Mouse (Mus musculus): Measurements from ENCODE around the gene Dhcr7. TPM values are rescaled to one million over a fixed set of nuclear protein-coding genes. Genes with fewer than 3 reads are reported as not detected.

Gene Dhcr7
- polyA plus RNA-seq, 1 experiment = 86.7 TPM

GRCm38 (mm10) chr7:143800770-143801169 lies 22.2 kb upstream of the Dhcr7 start:
- no peak for TF ChIP-seq POLR2A (IDR thresholded peaks at IDR 0.05; ENCODE audit: borderline replicate concordance, extremely low read depth, low read depth, low read length)
- Histone ChIP-seq H3K4me1 (ENCODE audit: control insufficient read depth, insufficient read depth, low read length) (no peaks in the 10 kb centered on the region; the same call in 1 of the 2 replicates), H3K4me3 (replicated peaks; ENCODE audit: extremely low read depth, low read depth, low read length) (no peak overlapping the region)
- WGBS = 83% methylated on average over 1 of the region's 1 CpGs
- DNase-seq = no peak

DNA sequence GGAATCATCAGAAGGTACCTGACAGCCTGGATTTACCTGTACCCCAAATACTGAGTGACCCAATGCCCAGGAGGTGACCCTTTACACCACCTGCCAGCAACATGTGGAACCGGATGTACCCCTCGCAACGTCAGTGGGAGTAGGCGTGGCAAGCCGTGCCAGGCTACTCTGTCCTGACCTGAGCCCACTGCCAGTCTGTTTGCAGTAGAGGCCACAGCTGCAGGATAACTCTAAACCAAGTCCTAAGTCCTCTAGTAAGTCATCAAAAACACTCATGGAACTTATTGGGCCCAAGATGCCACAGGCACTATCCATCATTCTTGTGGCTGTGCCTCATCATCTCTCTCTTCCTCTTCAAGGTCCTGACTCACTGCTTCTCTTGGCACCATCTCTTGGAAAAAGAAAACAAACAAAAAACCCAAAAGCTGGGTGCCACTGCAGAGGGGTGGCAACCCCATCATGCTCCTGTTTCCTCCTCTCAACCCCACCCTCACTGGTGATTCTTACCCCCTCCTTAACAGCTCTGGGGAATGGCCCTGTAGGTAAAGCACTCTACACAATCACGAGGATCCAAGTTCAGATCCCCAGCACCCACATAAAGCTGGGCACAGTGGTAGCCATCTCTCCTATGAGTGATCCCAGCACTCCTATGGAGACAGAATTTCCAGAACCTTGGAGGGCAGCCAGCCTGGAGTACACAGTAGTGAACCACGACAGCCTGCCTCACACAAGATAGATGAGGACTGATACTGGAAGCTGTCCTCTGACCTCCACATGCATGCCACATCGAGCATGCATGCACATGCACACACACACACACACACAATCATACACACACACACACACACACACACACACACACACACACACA lies 21.5 kb upstream of the Dhcr7 start:
- TF ChIP-seq CTCF (IDR thresholded peaks at IDR 0.05; ENCODE audit: insufficient read depth, low read length) (no peak), POLR2A (IDR thresholded peaks at IDR 0.05; ENCODE audit: borderline replicate concordance, extremely low read depth, low read depth, low read length) (no peak)
- DNase-seq = no peak

DNA sequence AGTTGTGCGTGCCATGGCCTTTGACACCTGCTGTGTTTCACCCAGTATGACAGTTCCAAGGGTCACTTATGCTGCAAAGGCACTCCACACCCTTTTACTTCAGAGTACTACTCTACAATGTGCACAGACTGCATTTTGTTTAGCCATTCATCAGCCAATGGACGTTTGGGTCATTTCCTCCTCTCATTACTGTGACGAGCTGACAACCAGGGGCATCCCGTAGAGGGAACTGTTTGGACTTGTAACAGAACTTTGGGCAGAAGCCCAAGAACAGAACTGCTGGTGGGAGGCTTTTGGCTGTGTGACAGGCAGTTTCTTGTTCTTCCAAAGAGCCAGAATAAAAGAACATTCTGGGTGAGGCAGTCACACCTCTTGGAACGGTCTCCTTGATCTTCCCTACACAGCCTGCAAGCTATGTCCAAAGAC lies 17.7 kb upstream of the Dhcr7 start:
- DNase-seq = no peak
- TF ChIP-seq CTCF (IDR thresholded peaks at IDR 0.05; ENCODE audit: insufficient read depth, low read length) (no peak), POLR2A (IDR thresholded peaks at IDR 0.05; ENCODE audit: borderline replicate concordance, extremely low read depth, low read depth, low read length) (no peak)
- Histone ChIP-seq H3K4me3 (replicated peaks; ENCODE audit: extremely low read depth, low read depth, low read length) (no peak overlapping the region), H3K4me1 (ENCODE audit: control insufficient read depth, insufficient read depth, low read length) (no peaks in the 10 kb centered on the region; the same call in 1 of the 2 replicates)
- WGBS = 35% methylated on average over 5 of the region's 5 CpGs

More for the DNA sequence above, 21.5 kb upstream of the Dhcr7 start:
- WGBS = 83% methylated on average over 8 of the region's 8 CpGs
- no peaks in the 10 kb centered on the region; the same call in 1 of the 2 replicates for H3K4me1 ChIP-seq (ENCODE audit: control insufficient read depth, insufficient read depth, low read length)
- no peak overlapping the region for H3K4me3 ChIP-seq (replicated peaks; ENCODE audit: extremely low read depth, low read depth, low read length)

DNA sequence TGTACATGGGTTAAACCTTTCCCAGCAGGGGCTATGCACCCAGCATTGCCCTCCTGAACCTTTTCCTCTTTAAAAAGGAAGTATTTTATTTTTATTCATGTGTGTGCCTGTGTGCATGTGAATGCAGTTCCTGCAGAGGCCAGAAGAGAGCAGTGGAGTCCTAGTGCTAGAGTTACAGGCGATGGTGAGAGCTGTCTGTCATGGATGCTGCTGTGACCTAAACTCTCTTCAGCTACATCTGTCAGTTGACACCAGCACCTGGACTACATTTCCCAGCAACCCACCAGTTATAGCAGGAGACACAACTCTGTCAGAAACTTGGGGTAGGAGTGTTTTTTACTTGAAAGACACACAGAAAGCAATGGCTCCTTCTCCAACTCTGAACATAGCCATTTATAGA lies 14.0 kb upstream of the Dhcr7 start:
- 78% methylated on average over 1 of the region's 1 CpGs for WGBS
- no peak for DNase-seq
- TF ChIP-seq CTCF (IDR thresholded peaks at IDR 0.05; ENCODE audit: insufficient read depth, low read length) (peak; percentile 44), POLR2A (IDR thresholded peaks at IDR 0.05; ENCODE audit: borderline replicate concordance, extremely low read depth, low read depth, low read length) (no peak)
- H3K4me3 ChIP-seq (replicated peaks; ENCODE audit: extremely low read depth, low read depth, low read length) = no peak overlapping the region
- no peaks in the 10 kb centered on the region; the same call in 1 of the 2 replicates for H3K4me1 ChIP-seq (ENCODE audit: control insufficient read depth, insufficient read depth, low read length)

GRCm38 (mm10) chr7:143819201-143819600 lies 3.7 kb upstream of the Dhcr7 start:
- H3K4me3 ChIP-seq (replicated peaks; ENCODE audit: extremely low read depth, low read depth, low read length) = no peak overlapping the region
- H3K4me1 ChIP-seq (ENCODE audit: control insufficient read depth, insufficient read depth, low read length) = no peaks in the 10 kb centered on the region
- DNase-seq = no peak
- no peak for TF ChIP-seq POLR2A (IDR thresholded peaks at IDR 0.05; ENCODE audit: borderline replicate concordance, extremely low read depth, low read depth, low read length)
- TF ChIP-seq CTCF (IDR thresholded peaks at IDR 0.05; ENCODE audit: insufficient read depth, low read length) = no peak
- 72% methylated on average over 4 of the region's 4 CpGs for WGBS

DNA sequence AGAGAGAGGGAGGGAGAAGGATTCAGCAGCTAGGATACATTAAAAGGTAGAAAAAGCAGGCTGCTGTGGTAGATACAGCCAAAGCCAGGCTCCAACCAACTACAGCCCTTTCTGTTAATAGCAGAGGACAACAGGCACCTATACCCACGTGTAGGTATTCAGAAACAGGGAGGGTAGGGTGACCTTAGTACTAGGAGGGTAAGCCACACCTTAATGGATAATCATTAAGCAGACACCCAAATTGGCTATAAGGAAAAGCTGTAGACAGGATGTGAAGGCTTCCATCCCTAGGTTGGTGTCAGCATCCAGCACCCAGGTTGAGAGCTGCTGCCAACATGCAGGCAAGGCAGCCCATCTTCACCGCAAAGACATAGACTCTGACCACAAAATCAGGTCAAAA lies 1.7 kb upstream of the Dhcr7 start:
- H3K4me1 ChIP-seq (ENCODE audit: control insufficient read depth, insufficient read depth, low read length) = no peaks in the 10 kb centered on the region
- TF ChIP-seq CTCF (IDR thresholded peaks at IDR 0.05; ENCODE audit: insufficient read depth, low read length) (no peak), POLR2A (IDR thresholded peaks at IDR 0.05; ENCODE audit: borderline replicate concordance, extremely low read depth, low read depth, low read length) (no peak)
- no peak overlapping the region for H3K4me3 ChIP-seq (replicated peaks; ENCODE audit: extremely low read depth, low read depth, low read length)
- WGBS = 89% methylated on average over 2 of the region's 2 CpGs
- DNase-seq = no peak

DNA sequence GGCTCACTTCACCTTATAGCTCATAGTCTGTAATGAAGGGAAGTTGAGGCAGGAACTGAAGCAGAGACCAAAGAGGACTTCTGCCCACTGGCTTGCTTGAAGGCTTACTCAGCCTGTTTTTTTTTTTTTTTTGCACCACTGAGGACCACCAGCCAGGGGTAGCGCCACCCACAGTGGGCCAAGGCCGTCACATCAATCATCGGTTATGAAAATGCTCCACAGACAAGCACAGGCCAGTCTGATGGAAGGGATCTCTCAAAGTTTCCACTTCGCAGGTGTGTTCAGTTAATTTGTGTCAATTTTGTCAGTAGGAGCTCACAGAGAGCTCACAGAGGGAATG lies 291 bp downstream of the Dhcr7 start:
- TF ChIP-seq CTCF (IDR thresholded peaks at IDR 0.05; ENCODE audit: insufficient read depth, low read length) (no peak), POLR2A (IDR thresholded peaks at IDR 0.05; ENCODE audit: borderline replicate concordance, extremely low read depth, low read depth, low read length) (no peak)
- 83% methylated on average over 4 of the region's 4 CpGs for WGBS
- no peaks in the 10 kb centered on the region for H3K4me1 ChIP-seq (ENCODE audit: control insufficient read depth, insufficient read depth, low read length)
- no peak for DNase-seq
- H3K4me3 ChIP-seq (replicated peaks; ENCODE audit: extremely low read depth, low read depth, low read length) = peak overlapping the region; percentile 31

DNA sequence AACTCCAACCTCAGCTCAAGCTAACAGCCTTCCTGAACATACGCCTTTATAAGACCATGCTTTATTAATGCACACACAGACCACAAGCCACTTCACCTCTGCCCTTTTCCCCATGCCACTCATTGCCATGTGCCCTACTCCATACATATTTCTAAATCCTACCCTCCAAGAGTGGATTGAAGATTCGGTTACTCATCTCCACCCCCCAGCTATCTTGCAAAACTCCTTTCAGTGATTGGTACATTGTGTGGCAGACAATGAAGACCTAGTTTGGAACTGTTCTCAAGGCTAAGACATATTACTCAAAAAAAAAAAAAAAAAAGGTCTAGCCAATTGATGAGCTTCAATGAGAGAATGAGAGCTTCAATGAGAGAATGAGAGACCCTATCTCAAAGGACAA lies 4.0 kb downstream of the Dhcr7 start:
- no peak for TF ChIP-seq POLR2A (IDR thresholded peaks at IDR 0.05; ENCODE audit: borderline replicate concordance, extremely low read depth, low read depth, low read length)
- no peak for TF ChIP-seq CTCF (IDR thresholded peaks at IDR 0.05; ENCODE audit: insufficient read depth, low read length)
- H3K4me1 ChIP-seq (ENCODE audit: control insufficient read depth, insufficient read depth, low read length) = 0 out of 2 replicates have a peak, but pooled peaks cover 2% of the 10 kb centered on the region
- no peak overlapping the region for H3K4me3 ChIP-seq (replicated peaks; ENCODE audit: extremely low read depth, low read depth, low read length)
- 85% methylated on average over 2 of the region's 2 CpGs for WGBS
- no peak for DNase-seq

- Histone ChIP-seq H3K4me3 (replicated peaks; ENCODE audit: extremely low read depth, low read depth, low read length) (peak overlapping the region; percentile 96), H3K4me1 (ENCODE audit: control insufficient read depth, insufficient read depth, low read length) (0 out of 2 replicates have a peak, but pooled peaks cover 2% of the 10 kb centered on the region)
- under 1% methylated on average over 37 of the region's 37 CpGs for WGBS
- peak; percentile 92 for DNase-seq
- TF ChIP-seq POLR2A (IDR thresholded peaks at IDR 0.05; ENCODE audit: borderline replicate concordance, extremely low read depth, low read depth, low read length) = peak; percentile 62; the same call in 1 of the 2 replicates
- TF ChIP-seq CTCF (IDR thresholded peaks at IDR 0.05; ENCODE audit: insufficient read depth, low read length) = peak; percentile 66
Measured at GRCm38 (mm10) chr7:143829504-143830331, 6.8 kb downstream of the Dhcr7 start.

Measured in lung, adult 2 months (tissue).